In genomic region chr9:57948333-57948931, GRCm38 (mm10) we compare ENCODE assay signal across 23 mouse cellular contexts. TPM values are rescaled to one million over a fixed set of nuclear protein-coding genes. Genes with fewer than 3 reads are reported as not detected.
A peak's percentile ranks its signal among the peaks of the same experiment; 100 is the strongest.
DNase-seq lines count a peak whose midpoint lies in the region; TF ChIP-seq lines count a peak whose summit lies in the region.
"Had no signal": no experiment of that assay in that cellular context is flagged by ENCODE, and none has a peak within 500 bp of the region (broad histone marks: within the 10 kb centered on the region; RNA-seq: fewer than 3 reads in every experiment).

No protein-coding gene starts in this region.

- peak overlapping the region; percentile 90 for H3K27ac ChIP-seq in gastrocnemius, adult 2 months
- peak overlapping the region; percentile 92 for H3K27ac ChIP-seq in left cerebral cortex, adult 2 months
- peak overlapping the region; percentile 71 for H3K27ac ChIP-seq in brown adipose tissue, adult 24 weeks (replicated peaks; ENCODE audit: low read depth, low read length)
- H3K27ac ChIP-seq in olfactory bulb, adult 2 months (ENCODE audit: insufficient read depth, low read depth, low read length), result peak overlapping the region; percentile 24; the same call in 1 of the 2 replicates
- H3K27ac ChIP-seq: embryonic facial prominence, embryonic 15.5 days; forebrain, embryonic 15.5 days; hindbrain, postnatal 0 days; limb, embryonic 10.5 days; liver, embryonic 15.5 days; midbrain, embryonic 12.5 days; stomach, embryonic 15.5 days had no signal

- no peak for TF ChIP-seq CTCF in gastrocnemius, adult 2 months (IDR thresholded peaks at IDR 0.05)
- TF ChIP-seq CTCF in left cerebral cortex, adult 2 months (IDR thresholded peaks at IDR 0.05), result no peak
- no peak for TF ChIP-seq CTCF in olfactory bulb, adult 2 months (IDR thresholded peaks at IDR 0.05; ENCODE audit: insufficient read depth, low read depth, low read length)

- TF ChIP-seq POLR2A in olfactory bulb, adult 2 months (IDR thresholded peaks at IDR 0.05; ENCODE audit: insufficient read depth, low read depth, low read length), result no peak

- H3K4me3 ChIP-seq in gastrocnemius, adult 2 months, result peak overlapping the region; percentile 97
- H3K4me3 ChIP-seq in left cerebral cortex, adult 2 months, result peak overlapping the region; percentile 26; the same call in 1 of the 2 replicates
- no peak overlapping the region for H3K4me3 ChIP-seq in brown adipose tissue, adult 24 weeks (ENCODE audit: insufficient read depth, low read depth, low read length)
- no peak overlapping the region for H3K4me3 ChIP-seq in olfactory bulb, adult 2 months (ENCODE audit: insufficient read depth, low read depth, low read length)
- H3K4me3 ChIP-seq: embryonic facial prominence, embryonic 15.5 days; forebrain, embryonic 15.5 days; hindbrain, embryonic 10.5 days; limb, embryonic 10.5 days; liver, embryonic 15.5 days; midbrain, embryonic 12.5 days; stomach, embryonic 15.5 days had no signal

- WGBS in olfactory bulb, adult 2 months, result 86% methylated on average over 7 of the region's 7 CpGs

- intact Hi-C loops in gastrocnemius, adult 2 months (cut with DNase I), result no loop called here
- intact Hi-C loops in left cerebral cortex, adult 2 months (cut with DNase I), result no loop called here
- intact Hi-C loops in left cerebral cortex, postnatal 4 days (cut with DNase I), result no loop called here

- H3K4me1 ChIP-seq in brown adipose tissue, adult 24 weeks (ENCODE audit: control insufficient read depth, insufficient read depth, insufficient read length, low read length), result peaks cover 71% of the 10 kb centered on the region
- peaks cover 53% of the 10 kb centered on the region for H3K4me1 ChIP-seq in olfactory bulb, adult 2 months (ENCODE audit: control insufficient read depth, insufficient read depth, low read length)
- H3K4me1 ChIP-seq: liver, embryonic 15.5 days had no signal

- DNase-seq in gastrocnemius, adult 2 months, result no peak
- no peak for DNase-seq in gastrocnemius, adult 8-10 months (ENCODE audit: low spot score in 2 of 2)
- no peak for DNase-seq in left cerebral cortex, adult 2 months (ENCODE audit: extremely low spot score in 1 of 2, low spot score in 2 of 2)
- no peak for DNase-seq in left cerebral cortex, postnatal 4 days
- DNase-seq in lung, postnatal 10 days, result no peak
- DNase-seq: adrenal gland, postnatal 10 days; gastrocnemius, postnatal 25 days; kidney, adult 11 months; kidney, postnatal 4 days; liver; right cerebral cortex, postnatal 4 days; thymus, adult 2 months; thymus, postnatal 4 days had no signal

RNA-seq across cellular contexts. Expression of gene Sema7a, which starts 8.5 kb away (rescaled TPM):
- 10 to 100 TPM in 1 of 2 experiments, 1 to 10 TPM in 1; 9.0 to 14.4 TPM for total RNA-seq in gastrocnemius, adult 2 months (2021)
- 10 to 100 TPM in 1 of 4 experiments, 1 to 10 TPM in 3; 5.9 to 11.0 (median 7.8) TPM for total RNA-seq in gastrocnemius, adult 8-10 months (2022)
- 100 to 1,000 TPM; 151 to 160 TPM for total RNA-seq in left cerebral cortex, adult 2 months (2021)
- 100 to 1,000 TPM; 128 to 151 TPM for total RNA-seq in left cerebral cortex, postnatal 4 days (2021)
- polyA plus RNA-seq in brown adipose tissue, adult 24 weeks (2012; ENCODE audit: insufficient read depth, insufficient read length, missing spikeins), result 2.8 and 6.0 TPM in 2 replicates
- polyA plus RNA-seq in olfactory bulb, adult 2 months (2012; ENCODE audit: insufficient read depth, insufficient read length, low replicate concordance, missing spikeins), result not detected in 2 replicates
- polyA plus RNA-seq: liver, embryonic 15.5 days had no signal

RNA-seq across cellular contexts. Expression of gene Ubl7, which starts 37.7 kb away (rescaled TPM):
- 10 to 100 TPM; 81.3 to 82.1 TPM for total RNA-seq in gastrocnemius, adult 2 months (2021)
- 10 to 100 TPM; 85.4 to 92.1 (median 90.3) TPM for total RNA-seq in gastrocnemius, adult 8-10 months (2022)
- total RNA-seq in left cerebral cortex, adult 2 months (2021), result 100 to 1,000 TPM; 101 to 109 TPM
- 10 to 100 TPM; 94.0 to 97.2 TPM for total RNA-seq in left cerebral cortex, postnatal 4 days (2021)
- 67.3 and 71.9 TPM in 2 replicates for polyA plus RNA-seq in brown adipose tissue, adult 24 weeks (2012; ENCODE audit: insufficient read depth, insufficient read length, missing spikeins)
- not detected in 2 replicates for polyA plus RNA-seq in olfactory bulb, adult 2 months (2012; ENCODE audit: insufficient read depth, insufficient read length, low replicate concordance, missing spikeins)

RNA-seq across cellular contexts. Expression of gene Cyp11a1, which starts 57.8 kb away (rescaled TPM):
- under 1 TPM in 1 of 2 experiments, not detected in 1; 0.10 TPM for total RNA-seq in gastrocnemius, adult 2 months (2021)
- total RNA-seq in gastrocnemius, adult 8-10 months (2022), result 1 to 10 TPM in 1 of 4 experiments, under 1 TPM in 1, not detected in 2; 0.27 to 1.3 TPM
- total RNA-seq in left cerebral cortex, adult 2 months (2021), result 1 to 10 TPM; 3.8 to 4.7 TPM
- total RNA-seq in left cerebral cortex, postnatal 4 days (2021), result 1 to 10 TPM; 1.7 to 2.0 TPM
- not detected in 2 replicates for polyA plus RNA-seq in brown adipose tissue, adult 24 weeks (2012; ENCODE audit: insufficient read depth, insufficient read length, missing spikeins)
- polyA plus RNA-seq in olfactory bulb, adult 2 months (2012; ENCODE audit: insufficient read depth, insufficient read length, low replicate concordance, missing spikeins), result not detected in 2 replicates
- polyA plus RNA-seq: hindbrain, embryonic 10.5 days had no signal

Comparison
In these comparisons a context has a peak if more than half of its experiments do, and no peak if none do; other contexts are left out.
1. H3K27ac ChIP-seq: peak in every context shown above with its lines; median percentile 92 in left cerebral cortex, adult 2 months; 90 in gastrocnemius, adult 2 months; 71 in brown adipose tissue, adult 24 weeks; 24 in olfactory bulb, adult 2 months.
2. H3K4me3 ChIP-seq: peak in gastrocnemius, adult 2 months (single experiment) and left cerebral cortex, adult 2 months (single experiment); none in brown adipose tissue, adult 24 weeks (single experiment) and olfactory bulb, adult 2 months (single experiment).
3. RNA of gene Sema7a, which starts 8.5 kb away (total RNA-seq): 151 to 160 TPM in left cerebral cortex, adult 2 months and 128 to 151 TPM in left cerebral cortex, postnatal 4 days; 9.0 to 14.4 TPM in gastrocnemius, adult 2 months and 5.9 to 11.0 TPM in gastrocnemius, adult 8-10 months; every median in the first group is over 4 times any median in the second.